Mouse (Mus musculus): Measurements from ENCODE around the gene Pde2a. TPM values are rescaled to one million over a fixed set of nuclear protein-coding genes. Genes with fewer than 3 reads are reported as not detected.

Gene Pde2a
- polyA plus RNA-seq, 1 experiment from 2014 or later: 33.5 TPM

DNA sequence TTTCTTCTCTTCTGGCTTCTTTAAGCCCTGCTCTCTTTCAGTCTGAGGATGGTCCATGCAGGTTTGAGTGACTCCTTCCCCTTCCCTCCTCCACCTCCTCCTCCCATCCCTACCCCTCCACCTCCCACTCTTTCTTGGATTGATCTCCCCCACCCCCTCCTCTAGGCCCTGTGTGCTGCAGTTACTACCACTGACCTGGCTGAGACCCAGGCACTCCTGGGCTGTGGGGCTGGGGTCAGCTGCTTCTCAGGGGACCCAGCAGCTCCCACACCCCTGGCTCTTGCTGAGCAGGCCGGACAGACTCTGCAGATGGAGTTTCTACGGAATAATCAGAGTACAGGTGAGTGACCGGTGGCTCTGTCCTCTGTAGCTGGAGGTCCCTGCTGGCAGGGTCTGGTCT lies 26.9 kb upstream of the Pde2a start:
- ATAC-seq: no peak
- H3K36me3 ChIP-seq (ENCODE audit: control insufficient read depth, insufficient read depth, low read length): no peaks in the 10 kb centered on the region
- H3K4me2 ChIP-seq (ENCODE audit: low read length): no peak overlapping the region
- 71% methylated on average over 3 of the region's 3 CpGs for WGBS
- no peaks in the 10 kb centered on the region for H3K9me3 ChIP-seq (ENCODE audit: control insufficient read depth, low read length)
- no peak overlapping the region for H3K4me3 ChIP-seq (ENCODE audit: low read length)
- no peak overlapping the region for H3K9ac ChIP-seq (ENCODE audit: low read depth, low read length)
- no peaks in the 10 kb centered on the region for H3K4me1 ChIP-seq (ENCODE audit: control insufficient read depth, insufficient read depth, low read depth, low read length)
- no peaks in the 10 kb centered on the region for H3K27me3 ChIP-seq (replicated peaks; ENCODE audit: control insufficient read depth, insufficient read depth, low read length)
- no peak overlapping the region for H3K27ac ChIP-seq (ENCODE audit: low read depth, low read length)

DNA sequence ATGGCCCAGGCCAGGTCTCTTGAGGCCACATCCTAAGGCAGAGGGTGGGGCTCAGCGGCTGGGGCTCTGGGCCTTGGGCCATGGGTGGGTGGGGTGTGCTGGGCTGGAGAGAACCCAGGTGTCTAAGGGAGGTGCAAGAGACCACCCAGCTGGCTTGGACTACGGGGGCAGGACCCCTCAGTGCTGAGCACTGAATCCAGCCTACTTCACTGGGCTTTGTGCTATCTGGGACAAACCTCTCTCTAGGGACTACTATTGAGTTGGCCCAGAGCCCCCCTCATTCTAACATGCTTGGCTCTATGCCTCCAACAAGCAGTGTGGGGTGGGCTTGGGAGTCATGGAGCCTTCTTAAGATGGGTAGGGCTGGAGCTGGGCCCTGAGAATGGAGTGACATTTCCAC lies 26.0 kb upstream of the Pde2a start:
- no peaks in the 10 kb centered on the region for H3K4me1 ChIP-seq (ENCODE audit: control insufficient read depth, insufficient read depth, low read depth, low read length)
- WGBS: 79% methylated on average over 2 of the region's 2 CpGs
- H3K9ac ChIP-seq (ENCODE audit: low read depth, low read length): no peak overlapping the region
- H3K36me3 ChIP-seq (ENCODE audit: control insufficient read depth, insufficient read depth, low read length): no peaks in the 10 kb centered on the region
- ATAC-seq: no peak
- no peak overlapping the region for H3K4me2 ChIP-seq (ENCODE audit: low read length)
- H3K4me3 ChIP-seq (ENCODE audit: low read length): no peak overlapping the region
- H3K9me3 ChIP-seq (ENCODE audit: control insufficient read depth, low read length): no peaks in the 10 kb centered on the region
- no peaks in the 10 kb centered on the region for H3K27me3 ChIP-seq (replicated peaks; ENCODE audit: control insufficient read depth, insufficient read depth, low read length)
- no peak overlapping the region for H3K27ac ChIP-seq (ENCODE audit: low read depth, low read length)

DNA sequence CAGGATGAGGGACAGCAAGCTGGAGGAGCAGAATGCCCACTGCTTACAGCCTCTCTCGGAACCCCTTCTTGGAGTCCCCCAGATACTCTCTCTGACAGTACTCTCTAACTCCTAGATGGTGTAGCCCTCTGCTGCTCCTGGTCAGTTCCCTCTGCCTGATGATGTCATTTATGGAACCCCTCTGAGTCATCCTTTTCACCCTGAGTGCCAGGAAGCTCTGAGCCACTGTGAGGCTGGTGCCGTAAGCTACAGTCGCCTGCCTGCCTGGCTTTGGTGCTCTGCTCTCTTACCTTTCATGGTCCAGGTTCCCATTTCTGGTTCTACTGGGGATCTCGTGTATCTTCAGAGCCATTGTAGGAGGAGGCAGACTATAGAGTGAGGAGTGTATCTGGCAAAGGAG lies 24.3 kb upstream of the Pde2a start:
- no peaks in the 10 kb centered on the region for H3K27me3 ChIP-seq (replicated peaks; ENCODE audit: control insufficient read depth, insufficient read depth, low read length)
- no peak overlapping the region for H3K9ac ChIP-seq (ENCODE audit: low read depth, low read length)
- no peak for ATAC-seq
- 89% methylated on average over 4 of the region's 4 CpGs for WGBS
- no peaks in the 10 kb centered on the region for H3K4me1 ChIP-seq (ENCODE audit: control insufficient read depth, insufficient read depth, low read depth, low read length)
- H3K4me3 ChIP-seq (ENCODE audit: low read length): no peak overlapping the region
- no peak overlapping the region for H3K27ac ChIP-seq (ENCODE audit: low read depth, low read length)
- H3K36me3 ChIP-seq (ENCODE audit: control insufficient read depth, insufficient read depth, low read length): no peaks in the 10 kb centered on the region
- H3K9me3 ChIP-seq (ENCODE audit: control insufficient read depth, low read length): no peaks in the 10 kb centered on the region
- no peak overlapping the region for H3K4me2 ChIP-seq (ENCODE audit: low read length)

DNA sequence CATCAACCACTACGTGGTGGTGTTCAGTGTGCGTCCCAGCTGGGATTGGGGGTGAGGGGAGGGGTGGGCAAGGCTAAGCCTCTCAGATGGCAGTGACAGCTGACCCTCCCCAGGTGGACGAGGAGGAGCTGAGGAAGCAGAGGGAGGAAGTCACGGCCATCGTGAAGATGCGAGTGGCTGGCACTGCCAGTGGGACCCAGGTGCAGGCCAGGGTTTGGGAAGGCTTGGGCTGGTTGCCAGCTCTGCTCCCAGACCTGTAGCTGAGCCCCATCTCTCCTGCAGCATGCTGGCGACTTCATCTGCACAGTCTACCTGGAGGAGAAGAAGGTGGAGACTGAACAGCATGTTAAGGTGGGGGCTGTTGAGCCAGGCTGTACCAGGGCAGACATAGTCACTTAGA lies 20.0 kb upstream of the Pde2a start:
- no peaks in the 10 kb centered on the region for H3K9me3 ChIP-seq (ENCODE audit: control insufficient read depth, low read length)
- H3K27ac ChIP-seq (ENCODE audit: low read depth, low read length): no peak overlapping the region
- no peaks in the 10 kb centered on the region; the same call in 1 of the 2 replicates for H3K4me1 ChIP-seq (ENCODE audit: control insufficient read depth, insufficient read depth, low read depth, low read length)
- no peaks in the 10 kb centered on the region for H3K36me3 ChIP-seq (ENCODE audit: control insufficient read depth, insufficient read depth, low read length)
- no peaks in the 10 kb centered on the region for H3K27me3 ChIP-seq (replicated peaks; ENCODE audit: control insufficient read depth, insufficient read depth, low read length)
- WGBS: 87% methylated on average over 7 of the region's 7 CpGs
- H3K4me3 ChIP-seq (ENCODE audit: low read length): no peak overlapping the region
- ATAC-seq: no peak
- no peak overlapping the region for H3K4me2 ChIP-seq (ENCODE audit: low read length)
- no peak overlapping the region for H3K9ac ChIP-seq (ENCODE audit: low read depth, low read length)

DNA sequence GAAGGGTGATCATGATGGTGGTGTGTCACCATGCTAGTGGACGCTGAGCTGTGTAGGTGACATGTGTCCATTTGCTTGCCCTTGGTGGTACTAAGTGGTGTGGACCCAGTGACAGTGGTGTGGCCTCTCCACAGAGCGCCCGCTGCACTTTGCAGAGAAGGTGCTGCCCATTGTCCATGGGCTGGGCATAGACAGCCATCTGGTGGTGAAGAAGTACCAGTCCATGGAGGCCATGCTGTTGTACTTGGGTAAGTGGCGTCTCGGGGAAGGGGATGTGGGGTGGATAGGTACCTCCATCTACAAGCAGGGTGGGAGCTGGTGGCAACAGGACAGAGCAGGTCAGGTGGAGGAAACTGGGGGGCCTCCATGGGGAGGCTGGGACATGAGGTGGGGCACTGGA lies 17.7 kb upstream of the Pde2a start:
- Histone ChIP-seq H3K4me3 (ENCODE audit: low read length) (no peak overlapping the region), H3K27ac (ENCODE audit: low read depth, low read length) (no peak overlapping the region), H3K27me3 (replicated peaks; ENCODE audit: control insufficient read depth, insufficient read depth, low read length) (no peaks in the 10 kb centered on the region), H3K4me1 (ENCODE audit: control insufficient read depth, insufficient read depth, low read depth, low read length) (no peaks in the 10 kb centered on the region; the same call in 1 of the 2 replicates), H3K4me2 (ENCODE audit: low read length) (no peak overlapping the region), H3K9me3 (ENCODE audit: control insufficient read depth, low read length) (no peaks in the 10 kb centered on the region), H3K9ac (ENCODE audit: low read depth, low read length) (no peak overlapping the region), H3K36me3 (ENCODE audit: control insufficient read depth, insufficient read depth, low read length) (no peaks in the 10 kb centered on the region)
- no peak for ATAC-seq
- 95% methylated on average over 5 of the region's 5 CpGs for WGBS

DNA sequence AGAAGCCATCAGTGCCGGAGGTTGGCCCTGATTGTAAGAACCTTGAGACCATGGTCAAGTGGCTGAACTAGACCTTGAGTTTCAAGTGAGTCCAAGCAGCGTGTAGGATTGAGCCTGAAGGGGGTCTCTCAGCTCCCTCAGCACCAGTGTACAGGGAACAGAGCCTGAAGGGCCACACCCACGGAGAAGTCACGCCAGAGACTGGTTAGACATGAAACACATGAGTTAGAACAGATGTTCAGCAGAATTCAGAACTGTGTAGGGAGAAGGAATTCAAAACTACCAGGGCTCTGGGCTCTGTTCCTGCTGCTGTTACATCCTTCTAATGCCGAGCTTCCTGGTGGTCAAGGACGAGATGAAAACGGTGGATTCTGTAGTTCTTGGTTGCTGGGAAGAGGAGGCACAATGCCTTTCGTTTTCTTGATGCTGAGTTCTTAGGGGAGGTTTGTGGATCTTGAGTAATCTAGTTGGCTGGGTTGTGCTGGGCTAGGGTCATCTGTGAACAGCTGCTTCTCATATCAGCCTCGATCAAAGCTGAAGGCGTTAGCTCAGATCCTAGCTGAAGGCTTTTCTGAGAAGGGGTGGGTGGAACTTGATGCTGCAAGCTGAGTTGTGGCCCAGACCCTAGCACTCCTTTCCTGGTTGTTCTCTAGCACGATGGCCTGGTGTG lies 11.1 kb upstream of the Pde2a start, which contains the start of gene Gm45837:
TSS of gene Gm45837 (plus strand) at position 620 of the 670 bp plus-strand sequence.
- ATAC-seq: no peak
- Histone ChIP-seq H3K36me3 (ENCODE audit: control insufficient read depth, insufficient read depth, low read length) (no peaks in the 10 kb centered on the region), H3K27ac (ENCODE audit: low read depth, low read length) (no peak within 1 kb of the TSS), H3K4me3 (ENCODE audit: low read length) (no peak within 1 kb of the TSS), H3K9me3 (ENCODE audit: control insufficient read depth, low read length) (no peaks in the 10 kb centered on the region), H3K4me2 (ENCODE audit: low read length) (no peak within 1 kb of the TSS), H3K9ac (ENCODE audit: low read depth, low read length) (no peak within 1 kb of the TSS), H3K27me3 (replicated peaks; ENCODE audit: control insufficient read depth, insufficient read depth, low read length) (no peaks in the 10 kb centered on the region), H3K4me1 (ENCODE audit: control insufficient read depth, insufficient read depth, low read depth, low read length) (peaks cover 8% of the 10 kb centered on the region)
- 86% methylated on average over 11 of the region's 11 CpGs for WGBS

GRCm38 (mm10) chr7:101412796-101413195 lies 8.7 kb upstream of the Pde2a start:
- no peak overlapping the region for H3K4me2 ChIP-seq (ENCODE audit: low read length)
- H3K27ac ChIP-seq (ENCODE audit: low read depth, low read length): no peak overlapping the region
- H3K9ac ChIP-seq (ENCODE audit: low read depth, low read length): no peak overlapping the region
- H3K27me3 ChIP-seq (replicated peaks; ENCODE audit: control insufficient read depth, insufficient read depth, low read length): no peaks in the 10 kb centered on the region
- no peak overlapping the region for H3K4me3 ChIP-seq (ENCODE audit: low read length)
- no peaks in the 10 kb centered on the region for H3K36me3 ChIP-seq (ENCODE audit: control insufficient read depth, insufficient read depth, low read length)
- ATAC-seq: peak; percentile 59
- H3K4me1 ChIP-seq (ENCODE audit: control insufficient read depth, insufficient read depth, low read depth, low read length): peaks cover 12% of the 10 kb centered on the region
- H3K9me3 ChIP-seq (ENCODE audit: control insufficient read depth, low read length): no peaks in the 10 kb centered on the region

DNA sequence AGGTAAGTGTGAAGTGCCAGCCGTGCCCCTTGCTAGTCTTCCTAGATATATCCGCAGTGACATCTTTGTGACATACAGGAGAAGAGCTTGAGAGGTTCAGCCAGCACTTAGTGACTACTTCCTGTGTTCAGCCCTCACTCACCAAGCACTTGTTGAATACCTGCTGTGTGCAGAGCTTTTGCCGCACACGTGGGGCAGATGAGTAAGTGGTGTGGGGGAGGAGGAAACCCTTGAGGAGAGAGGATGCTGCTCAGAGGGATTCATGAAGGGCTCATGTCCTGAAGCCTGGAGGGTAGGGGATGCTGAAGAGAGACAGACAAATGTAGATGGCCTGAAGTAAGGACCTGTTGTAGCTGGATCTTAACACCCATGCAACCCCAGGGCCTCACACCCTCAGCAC lies 7.3 kb upstream of the Pde2a start:
- no peak overlapping the region for H3K4me3 ChIP-seq (ENCODE audit: low read length)
- H3K4me2 ChIP-seq (ENCODE audit: low read length): no peak overlapping the region
- H3K9me3 ChIP-seq (ENCODE audit: control insufficient read depth, low read length): no peaks in the 10 kb centered on the region
- H3K27me3 ChIP-seq (replicated peaks; ENCODE audit: control insufficient read depth, insufficient read depth, low read length): no peaks in the 10 kb centered on the region
- peaks cover 15% of the 10 kb centered on the region for H3K4me1 ChIP-seq (ENCODE audit: control insufficient read depth, insufficient read depth, low read depth, low read length)
- H3K36me3 ChIP-seq (ENCODE audit: control insufficient read depth, insufficient read depth, low read length): no peaks in the 10 kb centered on the region
- no peak overlapping the region for H3K9ac ChIP-seq (ENCODE audit: low read depth, low read length)
- WGBS: 46% methylated on average over 4 of the region's 4 CpGs
- no peak overlapping the region for H3K27ac ChIP-seq (ENCODE audit: low read depth, low read length)
- ATAC-seq: no peak

GRCm38 (mm10) chr7:101414661-101415511 lies 6.6 kb upstream of the Pde2a start:
- Histone ChIP-seq H3K9ac (ENCODE audit: low read depth, low read length) (0 out of 2 replicates have a peak overlapping the region, but pooled peaks have one; percentile 33), H3K36me3 (ENCODE audit: control insufficient read depth, insufficient read depth, low read length) (no peaks in the 10 kb centered on the region), H3K4me3 (ENCODE audit: low read length) (no peak overlapping the region), H3K9me3 (ENCODE audit: control insufficient read depth, low read length) (no peaks in the 10 kb centered on the region), H3K27me3 (replicated peaks; ENCODE audit: control insufficient read depth, insufficient read depth, low read length) (no peaks in the 10 kb centered on the region), H3K4me2 (ENCODE audit: low read length) (no peak overlapping the region), H3K4me1 (ENCODE audit: control insufficient read depth, insufficient read depth, low read depth, low read length) (peaks cover 19% of the 10 kb centered on the region), H3K27ac (ENCODE audit: low read depth, low read length) (0 out of 2 replicates have a peak overlapping the region, but pooled peaks have one; percentile 1)
- ATAC-seq: peak; percentile 53
- 33% methylated on average over 7 of the region's 7 CpGs for WGBS

Data from hindbrain, embryonic 16.5 days (tissue).